ENCODE assay signal across 24 mouse cellular contexts in genomic region chr15:26968392-26969025, GRCm38 (mm10).
DNase-seq lines count a peak whose midpoint lies in the region; ATAC-seq lines count a peak whose summit lies in the region.
"Had no signal": no experiment of that assay in that cellular context is flagged by ENCODE, and none has a peak within 500 bp of the region (broad histone marks: within the 10 kb centered on the region; RNA-seq: fewer than 3 reads in every experiment).

No protein-coding gene starts in this region.

- H3K4me3 ChIP-seq in forebrain, embryonic 12.5 days (replicated peaks), result no peak overlapping the region
- H3K4me3 ChIP-seq in forebrain, embryonic 11.5 days (ENCODE audit: low read depth, low read length), result no peak overlapping the region
- H3K4me3 ChIP-seq in hindbrain, embryonic 13.5 days, result no peak overlapping the region
- no peak overlapping the region for H3K4me3 ChIP-seq in midbrain, embryonic 14.5 days (replicated peaks; ENCODE audit: low read depth, low read length)
- H3K4me3 ChIP-seq: embryonic facial prominence, embryonic 10.5 days; forebrain, embryonic 15.5 days; heart, embryonic 10.5 days; left cerebral cortex, adult 2 months had no signal

- peak; percentile 55; the same call in 1 of the 2 replicates for ATAC-seq in forebrain, embryonic 12.5 days (ENCODE audit: low FRiP score)
- ATAC-seq in forebrain, embryonic 11.5 days (replicated peaks; ENCODE audit: low FRiP score), result no peak; the same call in 1 of the 2 replicates
- peak; percentile 36; the same call in 1 of the 2 replicates for ATAC-seq in hindbrain, embryonic 13.5 days (ENCODE audit: low FRiP score)
- ATAC-seq in midbrain, embryonic 14.5 days (ENCODE audit: low FRiP score, low TSS enrichment), result no peak
- ATAC-seq: CD4-positive, CD25-positive, alpha-beta regulatory T cell, adult 4 months; forebrain, embryonic 15.5 days; Patski had no signal

- H3K4me1 ChIP-seq in forebrain, embryonic 12.5 days, result peaks cover 6% of the 10 kb centered on the region; the same call in 1 of the 2 replicates
- H3K4me1 ChIP-seq in forebrain, embryonic 11.5 days (replicated peaks; ENCODE audit: control insufficient read depth, insufficient read depth, low read length), result no peaks in the 10 kb centered on the region
- peaks cover 6% of the 10 kb centered on the region for H3K4me1 ChIP-seq in hindbrain, embryonic 13.5 days (replicated peaks)
- H3K4me1 ChIP-seq in midbrain, embryonic 14.5 days (ENCODE audit: control insufficient read depth, insufficient read depth, low read length), result no peaks in the 10 kb centered on the region
- H3K4me1 ChIP-seq: heart, embryonic 10.5 days had no signal

- no peaks in the 10 kb centered on the region for H3K36me3 ChIP-seq in forebrain, embryonic 12.5 days (replicated peaks)
- no peaks in the 10 kb centered on the region for H3K36me3 ChIP-seq in forebrain, embryonic 11.5 days (ENCODE audit: control insufficient read depth, insufficient read depth, low read length)
- H3K36me3 ChIP-seq in hindbrain, embryonic 13.5 days, result no peaks in the 10 kb centered on the region
- H3K36me3 ChIP-seq in midbrain, embryonic 14.5 days (ENCODE audit: control insufficient read depth, insufficient read depth, low read length), result no peaks in the 10 kb centered on the region
- H3K36me3 ChIP-seq: embryonic facial prominence, embryonic 10.5 days; forebrain, embryonic 15.5 days; heart, embryonic 10.5 days had no signal

- WGBS in forebrain, embryonic 12.5 days, result 58% methylated on average over 5 of the region's 5 CpGs
- WGBS in forebrain, embryonic 11.5 days, result 63% methylated on average over 5 of the region's 5 CpGs
- WGBS in hindbrain, embryonic 13.5 days, result 27% methylated on average over 5 of the region's 5 CpGs
- WGBS in midbrain, embryonic 14.5 days, result 41% methylated on average over 5 of the region's 5 CpGs

- no peaks in the 10 kb centered on the region for H3K27me3 ChIP-seq in forebrain, embryonic 12.5 days
- no peaks in the 10 kb centered on the region for H3K27me3 ChIP-seq in forebrain, embryonic 11.5 days (ENCODE audit: control insufficient read depth, insufficient read depth, low read length)
- H3K27me3 ChIP-seq in hindbrain, embryonic 13.5 days, result no peaks in the 10 kb centered on the region
- no peaks in the 10 kb centered on the region for H3K27me3 ChIP-seq in midbrain, embryonic 14.5 days (ENCODE audit: control insufficient read depth, insufficient read depth, low read length)
- H3K27me3 ChIP-seq: forebrain, embryonic 15.5 days; Patski had no signal

- no peak overlapping the region for H3K4me2 ChIP-seq in forebrain, embryonic 12.5 days
- no peak overlapping the region for H3K4me2 ChIP-seq in forebrain, embryonic 11.5 days (ENCODE audit: low read depth, low read length, severe bottlenecking)
- H3K4me2 ChIP-seq in hindbrain, embryonic 13.5 days, result no peak overlapping the region
- no peak overlapping the region for H3K4me2 ChIP-seq in midbrain, embryonic 14.5 days (ENCODE audit: low read length)
- H3K4me2 ChIP-seq: forebrain, embryonic 15.5 days had no signal

- H3K9ac ChIP-seq in forebrain, embryonic 12.5 days, result no peak overlapping the region
- H3K9ac ChIP-seq in forebrain, embryonic 11.5 days (ENCODE audit: low read length), result no peak overlapping the region
- H3K9ac ChIP-seq in hindbrain, embryonic 13.5 days, result no peak overlapping the region
- H3K9ac ChIP-seq in midbrain, embryonic 14.5 days (replicated peaks; ENCODE audit: low read length), result no peak overlapping the region
- H3K9ac ChIP-seq: forebrain, embryonic 15.5 days had no signal

- no peak overlapping the region for H3K27ac ChIP-seq in forebrain, embryonic 12.5 days
- no peak overlapping the region for H3K27ac ChIP-seq in forebrain, embryonic 11.5 days (ENCODE audit: low read depth, low read length)
- no peak overlapping the region for H3K27ac ChIP-seq in hindbrain, embryonic 13.5 days
- H3K27ac ChIP-seq in midbrain, embryonic 14.5 days (replicated peaks; ENCODE audit: low read depth, low read length), result no peak overlapping the region
- H3K27ac ChIP-seq: embryonic facial prominence, embryonic 10.5 days; forebrain, embryonic 15.5 days; heart, embryonic 10.5 days; left cerebral cortex, adult 2 months had no signal

- DNase-seq in forebrain, embryonic 11.5 days (ENCODE audit: low spot score), result no peak
- DNase-seq in brain, adult 2 months (ENCODE audit: low read depth, low spot score), result peak; percentile 7
- peak; percentile 33 for DNase-seq in midbrain, embryonic 14.5 days
- no peak for DNase-seq in testis, postnatal 14 days (ENCODE audit: low spot score)
- no peak for DNase-seq in heart, adult 8-10 months (ENCODE audit: low spot score)
- no peak for DNase-seq in lung, adult 18-20 months
- DNase-seq: adrenal gland, adult 8-10 months; cerebellum, adult 11 months; cerebellum, postnatal 14 days; kidney, adult 9 months; kidney, postnatal 25 days; left cerebral cortex, postnatal 4 days; liver; lung, postnatal 10 days; thymus, adult 18-20 months; thymus, postnatal 4 days had no signal

- no peaks in the 10 kb centered on the region for H3K9me3 ChIP-seq in forebrain, embryonic 12.5 days
- H3K9me3 ChIP-seq in forebrain, embryonic 11.5 days (ENCODE audit: control insufficient read depth, low read length), result no peaks in the 10 kb centered on the region
- no peaks in the 10 kb centered on the region for H3K9me3 ChIP-seq in hindbrain, embryonic 13.5 days
- no peaks in the 10 kb centered on the region for H3K9me3 ChIP-seq in midbrain, embryonic 14.5 days (ENCODE audit: control insufficient read depth, low read length)
- H3K9me3 ChIP-seq: embryonic facial prominence, embryonic 10.5 days; forebrain, embryonic 15.5 days; heart, embryonic 10.5 days had no signal

Comparison
In these comparisons a context has a peak if more than half of its experiments do, and no peak if none do; other contexts are left out.
1. ATAC-seq: peak in forebrain, embryonic 12.5 days (single experiment) and hindbrain, embryonic 13.5 days (single experiment); none in forebrain, embryonic 11.5 days (single experiment) and midbrain, embryonic 14.5 days (single experiment).
2. DNase-seq: peak in brain, adult 2 months (single experiment) and midbrain, embryonic 14.5 days (single experiment); none in forebrain, embryonic 11.5 days (single experiment), testis, postnatal 14 days (single experiment), heart, adult 8-10 months (single experiment) and lung, adult 18-20 months (0 of 2).